Mouse (Mus musculus) lung, embryonic 14.5 days (tissue): Measurements from ENCODE around the gene Ddx25. TPM values are rescaled to one million over a fixed set of nuclear protein-coding genes. Genes with fewer than 3 reads are reported as not detected.

ENCODE experiments used
- ATAC-seq: fragments of 200-750 bp; cut with Nextera tagmentation; 2 replicates; pipeline ENCODE4 v1.8.0; 2017; ENCODE audit warnings: mild to moderate bottlenecking, moderate TSS enrichment, moderate library complexity; ENCODE audit not compliant: insufficient read depth
- DNase-seq: peaks from one replicate; pipeline ENCODE4 v3.0.0-alpha.2; 2015
- H3K27ac ChIP-seq: fragments of 300-500 bp; sonication (generic); 2 replicates; pipeline ENCODE4 v1.5.1; 2014; ENCODE audit warnings: low read depth, mild to moderate bottlenecking, moderate library complexity
- H3K27me3 ChIP-seq: fragments of 300-500 bp; sonication (generic); 2 replicates; pipeline ENCODE4 v1.6.1; 2014; ENCODE audit warnings: low read length, control low read depth; ENCODE audit not compliant: insufficient read depth
- H3K36me3 ChIP-seq: fragments of 300-500 bp; sonication (generic); 2 replicates; pipeline ENCODE4 v1.6.1; 2014; ENCODE audit warnings: control low read depth; ENCODE audit not compliant: insufficient read depth
- H3K4me1 ChIP-seq: fragments of 300-500 bp; sonication (generic); 2 replicates; pipeline ENCODE4 v1.6.1; 2014; ENCODE audit warnings: antibody characterized with exemption, control low read depth; ENCODE audit not compliant: insufficient read depth
- H3K4me2 ChIP-seq: fragments of 300-500 bp; sonication (generic); 2 replicates; pipeline ENCODE4 v1.6.1; 2014; ENCODE audit warnings: mild to moderate bottlenecking
- H3K4me3 ChIP-seq: fragments of 300-500 bp; sonication (generic); 2 replicates; pipeline ENCODE4 v1.5.1; 2014; ENCODE audit warnings: low read depth, low read length
- H3K9ac ChIP-seq: fragments of 300-500 bp; sonication (generic); 2 replicates; pipeline ENCODE4 v1.6.1; 2014
- H3K9me3 ChIP-seq: fragments of 300-500 bp; sonication (generic); 2 replicates; pipeline ENCODE4 v1.6.1; 2016; ENCODE audit warnings: low read depth, low read length, control low read depth
- CTCF ChIP-seq: IDR thresholded peaks from 2 replicates; pipeline ENCODE4 v1.5.1; 2016; ENCODE audit warnings: antibody characterized with exemption, low read depth
- WGBS: fragments of 180-500 bp; shearing (Covaris S2); extraction: QIAGEN DNeasy Blood & Tissue Kit; methylation state at CpG from one replicate; pipeline ENCODE4 v1.1.7; 2014; 5-methylcytosine and 5-hydroxymethylcytosine counted together
- polyA plus RNA-seq: library from polyadenylated mRNA; unstranded; fragments of >200 nt; fragmentation: Nextera tagmentation; extraction: Ambion mirVana; gene quantifications from 2 replicates; pipeline ENCODE4 v1.2.1, GENCODE M21; 2014

Gene Ddx25
- polyA plus RNA-seq, 1 experiment from 2014 or later, result 1.9 TPM

- H3K27me3 ChIP-seq, result 0 out of 2 replicates have a peak, but pooled peaks cover 5% of the 10 kb centered on the region
- no peak overlapping the region for H3K27ac ChIP-seq
- no peak overlapping the region; the same call in 1 of the 2 replicates for H3K4me2 ChIP-seq
- peaks cover 8% of the 10 kb centered on the region for H3K36me3 ChIP-seq
- H3K4me3 ChIP-seq, result no peak overlapping the region
- DNase-seq, result peak; percentile 78
- 45% methylated on average over 12 of the region's 12 CpGs for WGBS
- H3K9ac ChIP-seq, result no peak overlapping the region
- ATAC-seq, result peak; percentile 22; the same call in 1 of the 2 replicates
- H3K4me1 ChIP-seq, result 0 out of 2 replicates have a peak, but pooled peaks cover 5% of the 10 kb centered on the region
- TF ChIP-seq CTCF, result no peak
- H3K9me3 ChIP-seq, result no peaks in the 10 kb centered on the region
Measured at GRCm38 (mm10) chr9:35556494-35557102, 1.7 kb downstream of the Ddx25 start.

- H3K27me3 ChIP-seq, result no peaks in the 10 kb centered on the region
- ATAC-seq (no peak), DNase-seq (no peak)
- H3K4me3 ChIP-seq, result no peak overlapping the region
- no peaks in the 10 kb centered on the region for H3K36me3 ChIP-seq
- H3K4me2 ChIP-seq, result no peak overlapping the region
- no peak overlapping the region for H3K9ac ChIP-seq
- H3K27ac ChIP-seq, result no peak overlapping the region
- 76% methylated on average over 9 of the region's 9 CpGs for WGBS
- no peak for TF ChIP-seq CTCF
- no peaks in the 10 kb centered on the region for H3K4me1 ChIP-seq
- no peaks in the 10 kb centered on the region for H3K9me3 ChIP-seq
Measured at GRCm38 (mm10) chr9:35548455-35548854, 9.9 kb downstream of the Ddx25 start.

GRCm38 (mm10) chr9:35546745-35547144, 11.6 kb downstream of the Ddx25 start:
- no peak overlapping the region for H3K4me2 ChIP-seq
- 67% methylated on average over 9 of the region's 9 CpGs for WGBS
- no peaks in the 10 kb centered on the region for H3K27me3 ChIP-seq
- DNase-seq, result no peak
- no peaks in the 10 kb centered on the region for H3K4me1 ChIP-seq
- no peaks in the 10 kb centered on the region for H3K36me3 ChIP-seq
- H3K9me3 ChIP-seq, result no peaks in the 10 kb centered on the region
- no peak overlapping the region for H3K9ac ChIP-seq
- H3K4me3 ChIP-seq, result no peak overlapping the region
- TF ChIP-seq CTCF, result no peak
- H3K27ac ChIP-seq, result no peak overlapping the region
- no peak for ATAC-seq

- ATAC-seq, result no peak
- Histone ChIP-seq H3K9me3 (no peaks in the 10 kb centered on the region), H3K36me3 (no peaks in the 10 kb centered on the region), H3K9ac (no peak overlapping the region), H3K27me3 (no peaks in the 10 kb centered on the region), H3K27ac (no peak overlapping the region), H3K4me3 (no peak overlapping the region), H3K4me1 (no peaks in the 10 kb centered on the region), H3K4me2 (no peak overlapping the region)
- TF ChIP-seq CTCF, result peak; percentile 15; the same call in 1 of the 2 replicates
- DNase-seq, result no peak
- WGBS, result 59% methylated on average over 12 of the region's 12 CpGs
Measured at GRCm38 (mm10) chr9:35545704-35546103, 12.6 kb downstream of the Ddx25 start.

GRCm38 (mm10) chr9:35544666-35545065, 13.7 kb downstream of the Ddx25 start:
- Histone ChIP-seq H3K36me3 (no peaks in the 10 kb centered on the region), H3K4me1 (no peaks in the 10 kb centered on the region), H3K9ac (no peak overlapping the region), H3K27ac (no peak overlapping the region), H3K4me3 (no peak overlapping the region), H3K4me2 (no peak overlapping the region), H3K9me3 (no peaks in the 10 kb centered on the region), H3K27me3 (no peaks in the 10 kb centered on the region)
- WGBS, result 59% methylated on average over 2 of the region's 2 CpGs
- DNase-seq, result no peak
- ATAC-seq, result no peak
- TF ChIP-seq CTCF, result no peak

GRCm38 (mm10) chr9:35543099-35543860, 15.0 kb downstream of the Ddx25 start:
- Histone ChIP-seq H3K27me3 (no peaks in the 10 kb centered on the region), H3K9ac (no peak overlapping the region), H3K4me1 (no peaks in the 10 kb centered on the region), H3K4me2 (no peak overlapping the region), H3K4me3 (no peak overlapping the region), H3K27ac (no peak overlapping the region), H3K9me3 (no peaks in the 10 kb centered on the region), H3K36me3 (no peaks in the 10 kb centered on the region)
- ATAC-seq (no peak), DNase-seq (no peak)
- WGBS, result 81% methylated on average over 14 of the region's 14 CpGs
- no peak for TF ChIP-seq CTCF

GRCm38 (mm10) chr9:35541941-35542340, 16.4 kb downstream of the Ddx25 start:
- no peaks in the 10 kb centered on the region for H3K27me3 ChIP-seq
- H3K36me3 ChIP-seq, result no peaks in the 10 kb centered on the region
- H3K4me2 ChIP-seq, result no peak overlapping the region
- H3K9me3 ChIP-seq, result no peaks in the 10 kb centered on the region
- WGBS, result 63% methylated on average over 6 of the region's 6 CpGs
- no peak for DNase-seq
- H3K4me1 ChIP-seq, result no peaks in the 10 kb centered on the region
- no peak overlapping the region for H3K9ac ChIP-seq
- H3K4me3 ChIP-seq, result no peak overlapping the region
- no peak for ATAC-seq
- TF ChIP-seq CTCF, result no peak
- H3K27ac ChIP-seq, result no peak overlapping the region
